Mouse (Mus musculus) bone marrow macrophage, adult 2 months (primary cell): ENCODE measurements around the gene Eri3. TPM values are rescaled to one million over a fixed set of nuclear protein-coding genes. Genes with fewer than 3 reads are reported as not detected.

Experiments used
- H3K27ac ChIP-seq: 2 replicates; pipeline ENCODE4 v1.5.1; 2012; ENCODE audit warnings: low read depth, low read length; ENCODE audit not compliant: insufficient read depth
- H3K4me1 ChIP-seq: 2 replicates; pipeline ENCODE4 v1.6.1; 2012; ENCODE audit warnings: low read length; ENCODE audit not compliant: control insufficient read depth, insufficient read depth
- H3K4me3 ChIP-seq: 2 replicates; pipeline ENCODE4 v1.5.1; 2012; ENCODE audit warnings: mild to moderate bottlenecking, low read length, moderate library complexity; ENCODE audit not compliant: insufficient read depth
- CTCF ChIP-seq: IDR thresholded peaks from 2 replicates; pipeline ENCODE4 v1.5.1; 2012; ENCODE audit warnings: low read depth, mild to moderate bottlenecking, low read length, moderate library complexity
- POLR2A ChIP-seq: IDR thresholded peaks from 2 replicates; pipeline ENCODE4 v1.6.1; 2012; ENCODE audit warnings: mild to moderate bottlenecking, low read depth, low read length, borderline replicate concordance
- polyA plus RNA-seq: library from polyadenylated mRNA; stranded (reverse); fragments of >200 nt; gene quantifications from 2 replicates; pipeline ENCODE4 v1.2.4, GENCODE M21; 2012; ENCODE audit not compliant: missing spikeins, insufficient read depth, insufficient read length

The Eri3 gene
- polyA plus RNA-seq, 1 experiment, result 50.9 TPM

DNA sequence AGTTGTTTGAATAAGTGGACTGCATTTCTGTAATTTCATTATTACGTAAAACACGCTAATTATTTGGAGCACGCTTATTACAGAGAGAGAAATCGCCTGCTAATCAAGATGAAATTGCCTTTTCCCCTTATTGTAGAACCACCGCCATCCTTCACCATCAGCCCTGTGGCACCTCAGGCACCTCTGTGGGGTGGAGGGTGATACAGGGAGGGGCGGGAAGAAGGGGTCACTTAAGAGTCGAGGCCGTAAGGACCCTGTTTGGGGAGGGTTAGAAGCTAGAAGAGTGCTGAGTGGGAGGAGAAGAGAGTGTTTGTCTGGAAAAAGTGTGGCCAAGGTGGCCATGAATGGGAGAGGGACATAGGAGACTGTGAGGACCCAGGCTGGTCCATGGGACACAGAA, 115.9 kb downstream of the Eri3 start:
- no peak overlapping the region for H3K4me3 ChIP-seq
- H3K27ac ChIP-seq, result no peak overlapping the region
- TF ChIP-seq CTCF (no peak), POLR2A (no peak)
- no peaks in the 10 kb centered on the region for H3K4me1 ChIP-seq

DNA sequence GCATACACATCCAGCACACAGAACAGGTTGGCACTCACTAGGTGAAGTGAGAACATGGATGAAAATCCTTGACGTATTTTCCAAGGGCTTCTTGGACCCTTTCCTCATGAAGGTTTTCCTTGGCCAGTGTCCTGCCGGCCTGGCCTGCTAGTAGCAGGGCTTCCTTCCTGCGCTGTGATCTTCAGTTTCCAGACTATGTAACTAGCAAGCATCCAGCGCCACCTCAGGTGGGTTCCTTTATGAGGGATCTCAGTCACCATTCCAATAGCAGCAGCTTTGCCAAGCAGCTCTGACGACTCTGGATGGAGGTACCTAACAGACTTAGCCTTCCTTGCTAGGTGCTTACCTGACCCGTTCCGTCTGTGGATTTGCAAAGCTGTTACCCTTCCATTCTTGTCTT, 119.7 kb downstream of the Eri3 start:
- TF ChIP-seq CTCF (no peak), POLR2A (no peak)
- Histone ChIP-seq H3K27ac (no peak overlapping the region), H3K4me1 (no peaks in the 10 kb centered on the region), H3K4me3 (no peak overlapping the region)

DNA sequence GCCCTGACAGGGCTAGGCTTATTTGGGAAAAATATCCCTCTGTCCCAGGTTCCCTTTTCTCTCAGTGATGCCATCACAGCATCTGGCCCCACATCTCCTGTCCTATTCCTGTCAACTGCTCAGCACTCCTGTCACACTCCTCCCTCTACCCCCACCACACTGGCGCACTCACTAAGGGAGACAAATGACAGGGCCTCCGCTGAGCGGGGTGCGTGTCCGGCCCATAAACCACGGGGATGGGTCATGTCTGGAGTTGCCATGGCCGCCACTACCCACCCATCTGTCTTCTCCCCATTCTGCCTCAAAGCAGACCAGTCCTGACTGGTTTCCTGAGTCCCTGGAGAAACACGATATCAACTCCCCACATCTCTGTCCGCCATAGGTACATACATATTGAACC, 121.9 kb downstream of the Eri3 start:
- H3K4me3 ChIP-seq, result no peak overlapping the region
- no peak overlapping the region for H3K27ac ChIP-seq
- no peak for TF ChIP-seq CTCF
- no peaks in the 10 kb centered on the region for H3K4me1 ChIP-seq

DNA sequence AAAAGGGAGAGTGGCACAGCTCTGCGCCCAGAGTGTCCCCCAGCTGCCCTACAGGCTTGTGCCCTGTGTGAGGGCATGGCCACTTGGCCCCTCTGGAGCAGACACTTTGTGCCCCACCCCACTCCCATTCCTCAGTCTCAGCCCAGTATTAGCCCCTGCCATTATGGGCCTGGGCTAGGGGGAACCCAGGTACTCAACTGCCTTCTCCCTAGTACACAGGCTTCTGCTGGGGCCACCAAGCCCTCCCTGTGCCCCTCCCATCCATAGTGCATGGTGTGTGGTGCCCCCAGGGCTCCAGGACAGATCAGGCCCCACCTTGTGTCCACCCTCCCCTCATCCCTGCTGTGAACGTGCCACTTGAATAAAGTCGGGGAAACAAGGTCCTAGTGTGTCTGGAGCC, 123.7 kb downstream of the Eri3 start:
- TF ChIP-seq POLR2A (no peak), CTCF (no peak)
- H3K4me3 ChIP-seq, result no peak overlapping the region
- H3K27ac ChIP-seq, result no peak overlapping the region
- no peaks in the 10 kb centered on the region for H3K4me1 ChIP-seq

DNA sequence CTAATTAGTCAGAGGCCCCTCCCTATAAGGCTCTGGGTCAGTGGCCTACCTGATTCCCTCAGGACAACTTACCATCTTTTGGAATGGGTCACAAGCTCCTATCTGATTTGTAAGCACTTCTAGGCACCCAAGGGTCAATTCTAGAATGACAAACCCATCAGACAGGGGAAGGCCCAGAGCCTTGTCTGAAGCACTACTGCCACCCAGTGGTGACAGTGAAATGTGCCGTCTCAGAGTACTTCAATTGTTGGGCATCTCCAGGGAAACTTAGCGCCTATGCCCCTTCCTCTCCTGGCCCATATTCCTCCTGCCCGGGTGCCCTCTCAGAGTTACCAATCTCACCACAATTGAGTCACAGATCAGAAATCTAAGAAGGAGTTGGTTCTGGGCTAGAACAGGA, 126.7 kb downstream of the Eri3 start:
- TF ChIP-seq CTCF (peak; percentile 71), POLR2A (no peak)
- no peaks in the 10 kb centered on the region for H3K4me1 ChIP-seq
- no peak overlapping the region for H3K4me3 ChIP-seq
- no peak overlapping the region for H3K27ac ChIP-seq

DNA sequence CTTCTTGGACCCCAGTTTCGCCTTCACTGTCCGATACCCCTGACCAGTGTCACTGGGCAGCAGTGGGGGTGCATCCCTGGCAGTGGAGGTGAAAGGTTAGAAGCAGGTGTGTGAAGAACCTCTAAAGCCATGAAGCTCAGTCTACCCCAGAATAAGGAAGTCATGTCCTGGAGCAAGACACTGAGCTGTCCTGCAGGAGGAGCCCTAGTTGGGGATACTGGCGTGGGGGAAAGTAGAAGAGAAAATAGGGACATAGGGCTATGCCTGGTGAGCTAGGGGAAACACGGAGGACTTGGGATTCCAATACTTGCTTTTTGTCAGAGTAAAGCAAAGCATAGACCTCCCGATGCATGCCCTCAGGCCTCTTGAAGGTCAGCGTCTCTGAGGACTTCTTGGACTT, 130.8 kb downstream of the Eri3 start:
- TF ChIP-seq POLR2A, result no peak
- peak overlapping the region; percentile 100 for H3K4me3 ChIP-seq

DNA sequence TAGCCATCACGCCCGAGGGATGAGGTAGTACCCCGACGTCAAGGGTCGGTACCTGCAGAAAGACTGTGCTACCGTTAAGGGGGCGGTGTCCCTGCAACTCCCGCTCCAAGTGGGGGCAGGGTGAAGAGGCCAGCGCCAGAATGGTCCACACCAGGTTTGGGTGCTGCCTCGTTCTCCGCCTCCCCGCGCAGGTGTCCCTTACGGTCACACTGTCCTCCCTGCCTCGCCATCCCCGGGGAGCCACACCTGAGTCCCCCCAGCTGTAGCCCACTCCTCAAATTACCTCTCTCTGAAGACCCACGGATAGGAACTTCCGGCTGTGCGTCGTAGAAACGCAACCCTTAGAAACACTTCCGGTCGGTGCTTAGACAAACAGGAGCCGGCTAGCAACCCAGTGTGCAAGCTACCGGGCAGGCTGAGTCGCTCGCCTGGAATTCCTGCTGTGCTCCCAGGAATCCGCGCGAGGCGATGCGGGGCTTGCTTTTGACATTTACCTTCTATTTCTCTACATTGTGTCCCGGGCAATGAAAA, 131.8 kb downstream of the Eri3 start, which contains the start of gene Dmap1:
Gene Dmap1, minus strand, starts transcription at position 343 of the 531 bp plus-strand sequence.
- no peak for TF ChIP-seq CTCF
- no peak for TF ChIP-seq POLR2A
- Histone ChIP-seq H3K27ac (peak within 1 kb of the TSS; percentile 29), H3K4me1 (no peaks in the 10 kb centered on the region), H3K4me3 (peak within 1 kb of the TSS; percentile 100)

More for the DNA sequence above, 130.8 kb downstream of the Eri3 start:
- H3K27ac ChIP-seq, result no peak overlapping the region
- H3K4me1 ChIP-seq, result no peaks in the 10 kb centered on the region

DNA sequence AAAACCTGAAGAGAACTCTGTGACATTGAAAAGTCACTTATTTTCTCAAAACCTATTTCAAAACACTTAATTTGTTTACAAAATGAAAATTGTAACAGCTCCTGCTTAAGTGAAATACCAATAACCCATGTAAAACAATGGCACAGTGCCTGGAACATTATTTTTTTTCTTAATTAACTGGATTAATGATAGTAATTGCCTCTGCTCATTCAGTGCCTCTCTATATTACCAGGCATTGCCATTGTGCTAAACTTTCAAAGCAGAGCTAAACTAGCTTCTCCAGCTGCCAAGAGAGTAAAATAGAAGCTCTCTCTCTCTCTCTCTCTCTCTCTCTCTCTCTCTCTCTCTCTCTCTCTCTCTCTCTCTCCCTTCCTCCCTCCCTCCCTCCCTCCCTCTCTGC, 132.3 kb downstream of the Eri3 start:
- TF ChIP-seq POLR2A (no peak), CTCF (no peak)
- Histone ChIP-seq H3K4me3 (peak overlapping the region; percentile 100), H3K4me1 (no peaks in the 10 kb centered on the region), H3K27ac (no peak overlapping the region)

DNA sequence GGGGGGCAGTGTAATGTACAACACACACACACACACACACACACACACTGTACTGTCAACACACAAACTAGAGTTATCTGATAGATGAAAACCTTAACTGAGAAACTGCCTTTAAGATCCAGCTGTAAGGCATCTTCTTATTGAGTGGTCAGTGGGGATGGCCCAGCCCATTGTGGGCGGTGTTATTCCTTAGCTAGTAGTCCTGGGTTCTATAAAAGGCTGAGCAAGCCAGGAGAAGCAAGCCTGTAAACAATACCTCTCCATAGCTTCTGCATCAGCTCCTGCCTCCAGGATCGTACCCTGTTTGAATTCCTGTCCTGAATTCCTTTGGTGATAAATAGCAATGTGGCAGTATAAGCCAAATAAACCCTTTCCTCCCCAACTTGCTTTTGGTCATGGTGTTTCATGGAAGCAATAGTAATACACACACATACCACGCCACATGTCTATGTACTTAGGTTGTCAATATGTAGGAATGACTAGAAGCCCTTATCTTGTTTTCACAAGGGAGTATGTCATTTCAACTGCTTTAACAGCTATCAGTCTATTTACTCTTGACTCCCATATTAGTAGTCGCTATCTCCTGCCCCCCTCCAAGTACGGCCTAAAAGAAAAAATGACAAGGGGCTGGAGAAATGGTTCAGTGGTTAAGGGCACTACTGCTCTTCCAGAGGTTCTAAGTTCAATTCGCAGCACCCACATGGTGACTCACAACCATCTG, 133.0 kb downstream of the Eri3 start:
- Histone ChIP-seq H3K4me3 (no peak overlapping the region), H3K27ac (no peak overlapping the region), H3K4me1 (no peaks in the 10 kb centered on the region)
- TF ChIP-seq POLR2A (no peak), CTCF (no peak)

DNA sequence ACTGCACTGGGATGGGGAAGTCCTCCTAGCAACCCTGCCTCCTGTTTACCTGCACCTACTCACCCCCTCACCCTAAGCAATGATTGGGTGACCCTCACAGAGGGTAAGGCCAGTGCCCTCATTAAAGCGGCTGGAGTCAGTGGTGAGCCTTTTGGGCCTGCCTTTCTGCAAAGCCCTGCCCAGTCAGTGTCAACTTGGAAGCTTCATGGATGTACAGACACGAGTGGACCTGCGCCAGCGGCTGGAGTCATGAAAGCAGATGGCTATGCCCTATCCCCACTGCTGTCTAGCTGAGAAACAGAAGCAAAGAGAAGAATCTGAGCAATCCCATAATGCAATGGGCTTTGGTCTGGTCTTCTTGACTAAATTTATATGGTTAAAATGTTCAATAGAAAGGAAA, 136.2 kb downstream of the Eri3 start:
- TF ChIP-seq CTCF (no peak), POLR2A (no peak)
- no peaks in the 10 kb centered on the region for H3K4me1 ChIP-seq

DNA sequence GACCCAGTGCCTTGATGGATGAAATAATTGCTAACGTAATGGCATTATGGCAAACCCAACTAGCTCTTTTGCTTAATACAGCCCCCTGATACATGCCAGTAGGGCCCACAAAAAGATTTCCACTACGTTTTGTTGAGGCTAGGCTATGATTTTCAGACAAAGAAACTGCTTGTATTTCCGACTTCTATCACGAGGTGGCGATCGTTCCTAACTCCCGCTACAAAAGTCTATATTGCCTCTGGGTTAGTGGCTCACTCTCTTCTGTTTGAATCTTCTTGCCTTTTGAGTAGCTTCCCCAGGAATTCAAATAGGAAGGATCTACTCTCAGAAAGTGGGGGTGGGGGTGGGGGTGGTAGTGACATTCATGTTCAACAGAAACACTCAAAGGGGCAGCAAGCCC, 155.2 kb downstream of the Eri3 start:
- Histone ChIP-seq H3K4me3 (no peak overlapping the region), H3K27ac (no peak overlapping the region), H3K4me1 (no peaks in the 10 kb centered on the region)
- TF ChIP-seq POLR2A (no peak), CTCF (no peak)

More for the DNA sequence above, 136.2 kb downstream of the Eri3 start:
- H3K4me3 ChIP-seq, result no peak overlapping the region
- no peak overlapping the region for H3K27ac ChIP-seq
